Mouse (Mus musculus) ES-Bruce4 (cell line): ENCODE results near the gene Vmn2r114. TPM values are rescaled to one million over a fixed set of nuclear protein-coding genes. Genes with fewer than 3 reads are reported as not detected.
"Not testable (repeated sequence)": the region's sequence is repeated elsewhere in the genome, so short reads cannot be mapped to it uniquely, and the experiment has no call there.

Experiments used
- H3K27ac ChIP-seq: 2 replicates; pipeline ENCODE4 v1.5.1; 2012; ENCODE audit warnings: low read length, inconsistent platforms; ENCODE audit not compliant: insufficient read depth
- H3K27me3 ChIP-seq: 2 replicates; pipeline ENCODE4 v1.6.1; 2012; ENCODE audit warnings: mild to moderate bottlenecking, low read length, inconsistent platforms; ENCODE audit not compliant: control insufficient read depth, poor library complexity, insufficient read depth, severe bottlenecking
- H3K36me3 ChIP-seq: 2 replicates; pipeline ENCODE4 v1.6.1; 2012; ENCODE audit warnings: inconsistent platforms, mild to moderate bottlenecking, low read length, moderate library complexity; ENCODE audit not compliant: control insufficient read depth, poor library complexity, insufficient read depth, severe bottlenecking
- H3K4me1 ChIP-seq: one replicate; pipeline ENCODE4 v1.8.1; 2011; ENCODE audit warnings: low read length; ENCODE audit not compliant: control insufficient read depth, insufficient read depth
- H3K4me3 ChIP-seq: 2 replicates; pipeline ENCODE4 v1.5.1; 2011; ENCODE audit warnings: low read depth, mild to moderate bottlenecking, low read length
- H3K9ac ChIP-seq: 2 replicates; pipeline ENCODE4 v1.6.1; 2012; ENCODE audit warnings: low read depth, mild to moderate bottlenecking, inconsistent platforms; ENCODE audit not compliant: poor library complexity, severe bottlenecking
- H3K9me3 ChIP-seq: replicated peaks from 2 replicates; pipeline ENCODE4 v1.6.1; 2012; ENCODE audit warnings: mild to moderate bottlenecking, low read length, inconsistent platforms; ENCODE audit not compliant: control insufficient read depth, poor library complexity, insufficient read depth, severe bottlenecking
- CTCF ChIP-seq: IDR thresholded peaks from one replicate; pipeline ENCODE4 v1.8.1; 2011; ENCODE audit warnings: low read depth, low read length
- EP300 ChIP-seq: IDR thresholded peaks from 2 replicates; pipeline ENCODE4 v1.6.1; 2011; ENCODE audit warnings: low read depth, low read length; ENCODE audit not compliant: insufficient read depth
- POLR2A ChIP-seq: IDR thresholded peaks from one replicate; pipeline ENCODE4 v1.8.1; 2011; ENCODE audit warnings: low read length; ENCODE audit not compliant: insufficient read depth
- polyA plus RNA-seq: library from polyadenylated mRNA; stranded (reverse); fragments of >200 nt; gene quantifications from 2 replicates; pipeline ENCODE4 v1.2.4, GENCODE M21; 2011; ENCODE audit warnings: low read depth; ENCODE audit not compliant: missing spikeins, insufficient read depth, insufficient read length

Gene Vmn2r114
- polyA plus RNA-seq = 0.04 and 0.08 TPM in 2 replicates

- H3K27me3 ChIP-seq, H3K4me3 ChIP-seq, H3K4me1 ChIP-seq, H3K9me3 ChIP-seq, H3K9ac ChIP-seq, H3K27ac ChIP-seq, H3K36me3 ChIP-seq: not testable (repeated sequence)
Measured at GRCm38 (mm10) chr17:23312437-23312836, at the start of gene Vmn2r114. Gene Vmn2r114, minus strand, starts transcription at chr17:23312537.

- Histone ChIP-seq H3K9ac (no peak overlapping the region), H3K9me3 (no peaks in the 10 kb centered on the region), H3K27ac (no peak overlapping the region), H3K4me1 (no peaks in the 10 kb centered on the region), H3K4me3 (no peak overlapping the region), H3K36me3 (no peaks in the 10 kb centered on the region), H3K27me3 (no peaks in the 10 kb centered on the region)
- TF ChIP-seq EP300 (no peak), CTCF (no peak), POLR2A (no peak)
Measured at GRCm38 (mm10) chr17:23351644-23352043, 39.3 kb upstream of the Vmn2r114 start.

GRCm38 (mm10) chr17:23343441-23343840 lies 31.1 kb upstream of the Vmn2r114 start, which contains the start of gene Vmn2r115:
Gene Vmn2r115, plus strand, starts transcription at chr17:23343741.
- H3K4me1 ChIP-seq, H3K36me3 ChIP-seq, H3K27ac ChIP-seq, H3K9ac ChIP-seq, H3K9me3 ChIP-seq, H3K4me3 ChIP-seq, H3K27me3 ChIP-seq: not testable (repeated sequence)

GRCm38 (mm10) chr17:23330657-23331056 lies 18.3 kb upstream of the Vmn2r114 start:
- no peak overlapping the region for H3K9ac ChIP-seq
- no peaks in the 10 kb centered on the region for H3K4me1 ChIP-seq
- no peak overlapping the region for H3K27ac ChIP-seq
- no peaks in the 10 kb centered on the region for H3K36me3 ChIP-seq
- no peak overlapping the region for H3K4me3 ChIP-seq
- no peaks in the 10 kb centered on the region for H3K27me3 ChIP-seq
- H3K9me3 ChIP-seq = peaks cover 9% of the 10 kb centered on the region
- TF ChIP-seq POLR2A (no peak), EP300 (no peak), CTCF (no peak)

Other genes starting within 250 kb of the Vmn2r114 start
- 5.7 and 6.7 TPM in 2 replicates for gene Zfp40, start 119.3 kb downstream of the Vmn2r114 start, polyA plus RNA-seq
- gene Vmn2r115, start 31.2 kb upstream of the Vmn2r114 start, polyA plus RNA-seq = not detected in 2 replicates
- gene Vmn2r116, start 72.1 kb upstream of the Vmn2r114 start, polyA plus RNA-seq = not detected in 2 replicates
- not detected in 2 replicates for gene Vmn2r117, start 167.2 kb upstream of the Vmn2r114 start, polyA plus RNA-seq